Mouse (Mus musculus) neural tube, embryonic 11.5 days (tissue): ENCODE measurements at regions not wholly inside any gene's neighbourhood (a gene's known extent, or its start where the extent isn't known, plus 50 kb on each side); places are given as distances from the start of the nearest gene placed in this dataset.

Source experiments
- ATAC-seq: fragments of 200-750 bp; cut with Nextera tagmentation; 2 replicates; pipeline ENCODE4 v1.8.0; 2017; ENCODE audit warnings: moderate number of reproducible peaks, mild to moderate bottlenecking, moderate TSS enrichment, moderate library complexity; ENCODE audit not compliant: insufficient read depth, low FRiP score, low TSS enrichment
- DNase-seq: peaks from one replicate; pipeline ENCODE4 v3.0.0-alpha.2; 2015; ENCODE audit warnings: low spot score
- H3K27ac ChIP-seq: fragments of 300-500 bp; sonication (generic); 2 replicates; pipeline ENCODE4 v1.5.1; 2014; ENCODE audit warnings: low read depth, mild to moderate bottlenecking, low read length
- H3K27me3 ChIP-seq: fragments of 300-500 bp; sonication (generic); 2 replicates; pipeline ENCODE4 v1.6.1; 2014; ENCODE audit warnings: mild to moderate bottlenecking, low read length, mixed read lengths; ENCODE audit not compliant: control insufficient read depth, insufficient read depth
- H3K36me3 ChIP-seq: fragments of 300-500 bp; sonication (generic); 2 replicates; pipeline ENCODE4 v1.6.1; 2014; ENCODE audit warnings: mild to moderate bottlenecking, low read length, moderate library complexity, mixed read lengths; ENCODE audit not compliant: control insufficient read depth, insufficient read depth
- H3K4me1 ChIP-seq: fragments of 300-500 bp; sonication (generic); 2 replicates; pipeline ENCODE4 v1.6.1; 2014; ENCODE audit warnings: low read length, mixed read lengths; ENCODE audit not compliant: control insufficient read depth, insufficient read depth
- H3K4me2 ChIP-seq: fragments of 300-500 bp; sonication (generic); 2 replicates; pipeline ENCODE4 v1.6.1; 2014; ENCODE audit warnings: low read depth, mild to moderate bottlenecking, moderate library complexity
- H3K4me3 ChIP-seq: fragments of 300-500 bp; sonication (generic); 2 replicates; pipeline ENCODE4 v1.5.1; 2014; ENCODE audit warnings: low read depth, low read length
- H3K9ac ChIP-seq: fragments of 300-500 bp; sonication (generic); 2 replicates; pipeline ENCODE4 v1.6.1; 2014; ENCODE audit warnings: mild to moderate bottlenecking, low read length
- H3K9me3 ChIP-seq: fragments of 300-500 bp; sonication (generic); 2 replicates; pipeline ENCODE4 v1.6.1; 2016; ENCODE audit warnings: low read length; ENCODE audit not compliant: control insufficient read depth
- WGBS: fragments of 180-500 bp; shearing (Covaris S2); extraction: QIAGEN DNeasy Blood & Tissue Kit; methylation state at CpG from one replicate; pipeline ENCODE4 v1.1.7; 2014; 5-methylcytosine and 5-hydroxymethylcytosine counted together

GRCm38 (mm10) chr5:90164434-90164833 is 59.4 kb downstream of the Cox18 start:
- DNase-seq: no peak
- no peak overlapping the region for H3K4me2 ChIP-seq
- H3K4me3 ChIP-seq: no peak overlapping the region
- H3K9ac ChIP-seq: no peak overlapping the region
- H3K27me3 ChIP-seq: no peaks in the 10 kb centered on the region
- no peaks in the 10 kb centered on the region for H3K9me3 ChIP-seq
- no peaks in the 10 kb centered on the region for H3K4me1 ChIP-seq
- H3K36me3 ChIP-seq: no peaks in the 10 kb centered on the region
- whole genome bisulfite sequencing: 91% methylated on average over 8 of the region's 8 CpGs
- ATAC-seq: no peak
- no peak overlapping the region for H3K27ac ChIP-seq

GRCm38 (mm10) chr5:90163033-90163859 is 60.6 kb downstream of the Cox18 start:
- Histone ChIP-seq H3K9me3 (no peaks in the 10 kb centered on the region), H3K4me2 (no peak overlapping the region), H3K4me1 (no peaks in the 10 kb centered on the region), H3K27ac (no peak overlapping the region), H3K9ac (no peak overlapping the region), H3K36me3 (no peaks in the 10 kb centered on the region), H3K4me3 (no peak overlapping the region), H3K27me3 (no peaks in the 10 kb centered on the region)
- ATAC-seq (no peak), DNase-seq (no peak)
- 75% methylated on average over 18 of the region's 18 CpGs for WGBS

- WGBS: 56% methylated on average over 4 of the region's 4 CpGs
- no peaks in the 10 kb centered on the region for H3K36me3 ChIP-seq
- no peaks in the 10 kb centered on the region for H3K27me3 ChIP-seq
- H3K4me3 ChIP-seq: no peak overlapping the region
- DNase-seq: no peak
- H3K4me1 ChIP-seq: no peaks in the 10 kb centered on the region
- no peak overlapping the region for H3K27ac ChIP-seq
- no peaks in the 10 kb centered on the region for H3K9me3 ChIP-seq
- H3K9ac ChIP-seq: no peak overlapping the region
- ATAC-seq: no peak
- no peak overlapping the region for H3K4me2 ChIP-seq
These were observed 63.5 kb downstream of the Cox18 start for GRCm38 (mm10) chr5:90160281-90160680.

GRCm38 (mm10) chr5:90156522-90156921 is 67.3 kb downstream of the Cox18 start:
- Histone ChIP-seq H3K4me3 (no peak overlapping the region), H3K9me3 (no peaks in the 10 kb centered on the region), H3K4me1 (no peaks in the 10 kb centered on the region), H3K27me3 (no peaks in the 10 kb centered on the region), H3K4me2 (no peak overlapping the region), H3K36me3 (no peaks in the 10 kb centered on the region), H3K9ac (no peak overlapping the region), H3K27ac (no peak overlapping the region)
- ATAC-seq (no peak), DNase-seq (no peak)
- 95% methylated on average over 4 of the region's 4 CpGs for WGBS

GRCm38 (mm10) chr5:90149611-90150532 is 73.9 kb downstream of the Cox18 start:
- H3K4me2 ChIP-seq: no peak overlapping the region
- H3K4me1 ChIP-seq: no peaks in the 10 kb centered on the region
- no peak for DNase-seq
- no peaks in the 10 kb centered on the region for H3K9me3 ChIP-seq
- 87% methylated on average over 22 of the region's 22 CpGs for WGBS
- no peak overlapping the region for H3K27ac ChIP-seq
- H3K27me3 ChIP-seq: no peaks in the 10 kb centered on the region
- no peak overlapping the region for H3K4me3 ChIP-seq
- no peak for ATAC-seq
- H3K36me3 ChIP-seq: no peaks in the 10 kb centered on the region
- no peak overlapping the region for H3K9ac ChIP-seq

- no peak for ATAC-seq
- no peaks in the 10 kb centered on the region for H3K9me3 ChIP-seq
These were observed 87.8 kb downstream of the Cox18 start for GRCm38 (mm10) chr5:90135971-90136370.

GRCm38 (mm10) chr5:90107036-90107435 is 116.8 kb downstream of the Cox18 start:
- H3K27ac ChIP-seq: no peak overlapping the region
- no peak overlapping the region for H3K9ac ChIP-seq
- DNase-seq (no peak), ATAC-seq (no peak)
- WGBS: 91% methylated on average over 1 of the region's 1 CpGs
- no peaks in the 10 kb centered on the region for H3K4me1 ChIP-seq
- no peaks in the 10 kb centered on the region for H3K27me3 ChIP-seq
- no peak overlapping the region for H3K4me3 ChIP-seq
- no peak overlapping the region for H3K4me2 ChIP-seq
- no peaks in the 10 kb centered on the region for H3K36me3 ChIP-seq
- no peaks in the 10 kb centered on the region for H3K9me3 ChIP-seq

More at GRCm38 (mm10) chr5:90135971-90136370, 87.8 kb downstream of the Cox18 start:
- H3K27me3 ChIP-seq: no peaks in the 10 kb centered on the region
- H3K27ac ChIP-seq: no peak overlapping the region
- no peak overlapping the region for H3K4me3 ChIP-seq
- WGBS: 80% methylated on average over 7 of the region's 7 CpGs
- no peaks in the 10 kb centered on the region for H3K4me1 ChIP-seq
- DNase-seq: no peak
- no peaks in the 10 kb centered on the region for H3K36me3 ChIP-seq
- no peak overlapping the region for H3K9ac ChIP-seq
- H3K4me2 ChIP-seq: no peak overlapping the region

GRCm38 (mm10) chr5:90104672-90105071 is 119.1 kb downstream of the Cox18 start:
- DNase-seq: no peak
- ATAC-seq: no peak

More at GRCm38 (mm10) chr5:90104672-90105071, 119.1 kb downstream of the Cox18 start:
- WGBS: 79% methylated on average over 7 of the region's 7 CpGs
- no peak overlapping the region for H3K4me2 ChIP-seq
- no peak overlapping the region for H3K4me3 ChIP-seq
- no peaks in the 10 kb centered on the region for H3K27me3 ChIP-seq
- no peak overlapping the region for H3K27ac ChIP-seq
- H3K9ac ChIP-seq: no peak overlapping the region
- no peaks in the 10 kb centered on the region for H3K4me1 ChIP-seq
- H3K36me3 ChIP-seq: no peaks in the 10 kb centered on the region
- H3K9me3 ChIP-seq: no peaks in the 10 kb centered on the region
